Mouse (Mus musculus) hindbrain, postnatal 0 days (tissue): ENCODE data around the gene Vrtn. TPM values are rescaled to one million over a fixed set of nuclear protein-coding genes. Genes with fewer than 3 reads are reported as not detected.

Source experiments
- ATAC-seq: fragments of 200-750 bp; cut with Nextera tagmentation; 2 replicates; pipeline ENCODE4 v1.8.0; 2017; ENCODE audit warnings: mild to moderate bottlenecking, moderate TSS enrichment, moderate library complexity
- DNase-seq: peaks from one replicate; pipeline ENCODE4 v3.0.0-alpha.2; 2015; ENCODE audit warnings: low spot score
- H3K27ac ChIP-seq: fragments of 300-500 bp; sonication (generic); 2 replicates; pipeline ENCODE4 v1.5.1; 2014; ENCODE audit warnings: mild to moderate bottlenecking
- H3K27me3 ChIP-seq: fragments of 300-500 bp; sonication (generic); 2 replicates; pipeline ENCODE4 v1.6.1; 2014; ENCODE audit warnings: low read length, mixed read lengths; ENCODE audit not compliant: insufficient read depth
- H3K36me3 ChIP-seq: fragments of 300-500 bp; sonication (generic); 2 replicates; pipeline ENCODE4 v1.6.1; 2014; ENCODE audit warnings: low read length, mixed read lengths; ENCODE audit not compliant: insufficient read depth
- H3K4me1 ChIP-seq: fragments of 300-500 bp; sonication (generic); 2 replicates; pipeline ENCODE4 v1.6.1; 2014; ENCODE audit warnings: antibody characterized with exemption, low read length, mixed read lengths; ENCODE audit not compliant: insufficient read depth
- H3K4me2 ChIP-seq: fragments of 300-500 bp; sonication (generic); 2 replicates; pipeline ENCODE4 v1.6.1; 2014; ENCODE audit warnings: low read depth, mild to moderate bottlenecking, low read length, moderate library complexity, mixed read lengths
- H3K4me3 ChIP-seq: fragments of 300-500 bp; sonication (generic); 2 replicates; pipeline ENCODE4 v1.5.1; 2014; ENCODE audit warnings: low read length
- H3K9ac ChIP-seq: fragments of 300-500 bp; sonication (generic); replicated peaks from 2 replicates; pipeline ENCODE4 v1.6.1; 2014; ENCODE audit warnings: mild to moderate bottlenecking, low read length, moderate library complexity, mixed read lengths
- H3K9me3 ChIP-seq: fragments of 300-500 bp; sonication (generic); 2 replicates; pipeline ENCODE4 v1.6.1; 2016; ENCODE audit warnings: low read length, mixed read lengths
- CTCF ChIP-seq: IDR thresholded peaks from 2 replicates; pipeline ENCODE4 v1.5.1; 2016; ENCODE audit warnings: antibody characterized with exemption, control low read depth, low read depth
- WGBS: fragments of 180-500 bp; shearing (Covaris S2); extraction: QIAGEN DNeasy Blood & Tissue Kit; methylation state at CpG from one replicate; pipeline ENCODE4 v1.1.7; 2014; 5-methylcytosine and 5-hydroxymethylcytosine counted together
- polyA plus RNA-seq: library from polyadenylated mRNA; unstranded; fragments of >200 nt; fragmentation: Nextera tagmentation; extraction: Ambion mirVana; gene quantifications from 2 replicates; pipeline ENCODE4 v1.2.1, GENCODE M21; 2015
- total RNA-seq: library from RNA; depleted of rRNA; stranded (reverse); fragments of >200 nt; gene quantifications from 2 replicates; pipeline ENCODE4 v1.2.3, GENCODE M21; 2014; rRNA removed

The Vrtn gene
- total and polyA plus RNA-seq, 2 experiments from 2014 or later: not detected

DNA sequence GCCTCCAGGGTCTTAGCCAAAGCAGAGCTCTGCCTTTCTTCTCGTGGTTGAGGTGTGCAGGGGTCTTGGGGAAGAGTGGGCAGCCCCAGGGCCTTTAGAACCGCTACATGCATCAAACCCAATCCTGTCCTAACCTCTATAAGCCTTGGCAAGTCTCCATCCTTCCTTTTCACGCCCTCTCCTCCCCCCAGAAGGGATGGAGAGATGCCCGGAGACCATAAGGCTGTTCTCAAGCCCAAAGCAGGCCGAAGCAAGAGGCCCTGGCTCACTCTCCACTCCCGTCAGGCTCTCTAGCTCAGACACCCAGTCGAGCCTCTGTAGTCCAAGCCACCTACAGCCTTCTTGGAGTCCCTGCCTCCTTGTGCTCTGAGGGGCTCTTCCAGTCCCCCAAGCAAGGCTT lies 43.8 kb downstream of the Vrtn start:
- TF ChIP-seq CTCF: no peak
- Histone ChIP-seq H3K36me3 (no peaks in the 10 kb centered on the region), H3K27me3 (no peaks in the 10 kb centered on the region), H3K4me1 (no peaks in the 10 kb centered on the region), H3K4me2 (no peak overlapping the region), H3K9me3 (no peaks in the 10 kb centered on the region), H3K9ac (no peak overlapping the region), H3K27ac (no peak overlapping the region), H3K4me3 (no peak overlapping the region)
- 52% methylated on average over 7 of the region's 7 CpGs for WGBS
- ATAC-seq (no peak), DNase-seq (no peak)

DNA sequence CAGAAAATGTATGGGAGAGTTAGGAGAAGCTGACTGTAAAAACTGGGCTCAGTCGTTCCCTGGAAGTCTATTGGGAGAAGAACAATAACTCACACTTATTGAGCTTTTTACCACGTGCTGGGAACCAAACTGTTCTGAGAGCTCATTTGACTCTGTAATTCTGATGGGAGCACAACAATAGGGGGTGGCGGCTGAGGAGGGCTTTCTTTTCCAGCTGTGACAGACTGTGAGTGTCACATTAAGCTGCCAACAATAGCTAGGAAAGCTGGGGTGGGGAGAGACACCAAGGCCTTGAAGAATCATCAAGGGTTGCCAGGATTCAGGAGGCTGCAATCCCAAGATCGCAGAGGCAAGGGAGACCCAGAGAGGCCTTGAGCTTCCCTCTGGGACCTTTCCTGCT lies 45.4 kb downstream of the Vrtn start:
- no peaks in the 10 kb centered on the region for H3K9me3 ChIP-seq
- no peaks in the 10 kb centered on the region for H3K36me3 ChIP-seq
- H3K27me3 ChIP-seq: no peaks in the 10 kb centered on the region
- no peaks in the 10 kb centered on the region for H3K4me1 ChIP-seq
- no peak overlapping the region for H3K9ac ChIP-seq
- no peak overlapping the region for H3K27ac ChIP-seq
- DNase-seq (peak; percentile 8), ATAC-seq (no peak)
- 5% methylated on average over 4 of the region's 4 CpGs for WGBS
- TF ChIP-seq CTCF: no peak
- H3K4me2 ChIP-seq: no peak overlapping the region
- no peak overlapping the region for H3K4me3 ChIP-seq

DNA sequence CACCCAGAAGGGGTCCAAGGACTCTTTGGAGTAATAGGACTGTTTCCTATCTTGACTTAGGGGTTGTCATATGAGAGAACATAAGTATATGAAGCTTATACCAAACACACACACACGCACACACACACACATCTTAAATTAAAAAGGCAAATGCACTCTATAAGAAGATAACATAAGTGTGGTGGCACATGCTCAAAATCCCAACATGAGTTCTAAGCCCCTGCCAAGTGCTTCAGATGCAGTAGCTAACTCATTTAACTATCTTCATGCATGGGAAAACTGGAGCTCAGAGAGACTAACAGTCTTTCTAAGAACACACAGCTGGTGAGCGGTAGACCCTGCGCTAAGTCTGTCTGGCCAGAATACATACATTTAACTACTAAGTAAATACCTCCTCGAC lies 46.7 kb downstream of the Vrtn start:
- Histone ChIP-seq H3K4me1 (no peaks in the 10 kb centered on the region), H3K9ac (no peak overlapping the region), H3K36me3 (no peaks in the 10 kb centered on the region), H3K27me3 (no peaks in the 10 kb centered on the region), H3K4me3 (no peak overlapping the region), H3K27ac (no peak overlapping the region), H3K4me2 (no peak overlapping the region), H3K9me3 (no peaks in the 10 kb centered on the region)
- ATAC-seq: no peak
- no peak for TF ChIP-seq CTCF
- DNase-seq: no peak
- 87% methylated on average over 4 of the region's 4 CpGs for WGBS

DNA sequence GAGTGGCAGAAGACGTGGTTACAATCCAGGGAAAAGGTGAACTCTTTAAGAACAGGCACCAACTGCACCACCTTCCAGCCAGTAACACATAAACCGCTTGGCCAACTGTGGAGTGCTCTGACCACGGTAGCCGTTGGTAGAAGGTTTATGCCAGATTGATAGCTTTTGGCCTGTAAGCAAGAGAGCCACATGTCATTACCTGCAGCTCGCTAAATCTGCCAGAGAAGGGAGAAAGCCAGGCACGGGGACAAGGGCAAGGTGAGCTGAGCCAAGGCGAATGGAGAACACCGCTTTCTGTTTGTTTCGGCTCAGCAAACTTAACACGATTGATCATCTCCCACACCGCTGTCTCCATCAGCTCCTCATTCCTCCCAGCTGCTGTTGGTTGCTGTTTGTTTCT lies 48.2 kb downstream of the Vrtn start:
- TF ChIP-seq CTCF: no peak
- H3K9me3 ChIP-seq: no peaks in the 10 kb centered on the region
- no peak overlapping the region for H3K27ac ChIP-seq
- no peak overlapping the region for H3K9ac ChIP-seq
- 88% methylated on average over 11 of the region's 11 CpGs for WGBS
- no peak for ATAC-seq
- no peak overlapping the region for H3K4me3 ChIP-seq
- no peaks in the 10 kb centered on the region for H3K4me1 ChIP-seq
- no peak for DNase-seq
- H3K27me3 ChIP-seq: no peaks in the 10 kb centered on the region
- H3K4me2 ChIP-seq: no peak overlapping the region
- H3K36me3 ChIP-seq: no peaks in the 10 kb centered on the region

DNA sequence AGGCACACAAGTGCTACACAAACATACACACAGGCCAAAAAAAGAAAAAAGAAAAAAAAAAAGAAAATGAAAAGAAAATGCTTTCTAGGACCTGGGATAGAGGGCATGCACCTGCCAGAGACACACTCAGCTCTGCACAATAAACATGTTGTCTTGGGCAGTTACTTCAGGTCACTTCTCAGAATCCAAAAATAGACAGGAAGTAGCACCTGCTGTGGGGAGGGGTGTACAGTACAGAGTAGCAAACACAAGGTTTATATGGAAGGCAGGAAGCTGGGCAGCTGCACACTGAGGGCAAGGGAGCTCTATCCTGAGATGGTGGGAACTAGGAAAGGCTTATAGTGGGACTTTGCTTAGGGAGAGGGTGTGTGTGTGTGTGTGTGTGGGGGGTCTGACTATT lies 50.5 kb downstream of the Vrtn start:
- no peaks in the 10 kb centered on the region for H3K36me3 ChIP-seq
- H3K27ac ChIP-seq: no peak overlapping the region
- no peak overlapping the region for H3K4me2 ChIP-seq
- no peaks in the 10 kb centered on the region for H3K9me3 ChIP-seq
- no peak overlapping the region for H3K9ac ChIP-seq
- TF ChIP-seq CTCF: no peak
- no peak for DNase-seq
- no peak for ATAC-seq
- H3K4me1 ChIP-seq: no peaks in the 10 kb centered on the region
- H3K4me3 ChIP-seq: no peak overlapping the region
- H3K27me3 ChIP-seq: no peaks in the 10 kb centered on the region

DNA sequence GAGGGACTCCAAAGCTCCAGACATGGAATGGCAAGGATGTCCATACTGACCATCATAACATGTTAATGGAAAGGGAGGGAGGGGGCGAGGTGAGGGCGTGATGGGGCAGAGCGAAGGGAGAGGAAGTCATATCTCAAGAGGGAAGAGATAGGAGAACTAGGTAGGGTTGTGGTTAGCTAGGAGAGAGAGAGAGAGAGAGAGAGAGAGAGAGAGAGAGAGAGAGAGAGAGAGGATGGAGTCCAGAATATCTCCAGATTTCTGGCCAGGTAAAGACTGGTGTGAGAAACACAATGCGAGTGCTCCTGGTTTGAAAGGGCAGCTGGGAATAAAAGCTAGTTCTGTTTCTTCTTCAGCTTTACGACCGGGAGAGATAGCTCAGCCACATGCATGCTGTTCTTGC lies 51.3 kb downstream of the Vrtn start:
- 84% methylated on average over 6 of the region's 6 CpGs for WGBS
- no peaks in the 10 kb centered on the region for H3K36me3 ChIP-seq
- no peaks in the 10 kb centered on the region for H3K4me1 ChIP-seq
- no peak overlapping the region for H3K4me2 ChIP-seq
- no peaks in the 10 kb centered on the region for H3K27me3 ChIP-seq
- TF ChIP-seq CTCF: no peak
- H3K27ac ChIP-seq: no peak overlapping the region
- ATAC-seq (no peak), DNase-seq (no peak)
- no peak overlapping the region for H3K9ac ChIP-seq
- H3K4me3 ChIP-seq: no peak overlapping the region
- no peaks in the 10 kb centered on the region for H3K9me3 ChIP-seq

DNA sequence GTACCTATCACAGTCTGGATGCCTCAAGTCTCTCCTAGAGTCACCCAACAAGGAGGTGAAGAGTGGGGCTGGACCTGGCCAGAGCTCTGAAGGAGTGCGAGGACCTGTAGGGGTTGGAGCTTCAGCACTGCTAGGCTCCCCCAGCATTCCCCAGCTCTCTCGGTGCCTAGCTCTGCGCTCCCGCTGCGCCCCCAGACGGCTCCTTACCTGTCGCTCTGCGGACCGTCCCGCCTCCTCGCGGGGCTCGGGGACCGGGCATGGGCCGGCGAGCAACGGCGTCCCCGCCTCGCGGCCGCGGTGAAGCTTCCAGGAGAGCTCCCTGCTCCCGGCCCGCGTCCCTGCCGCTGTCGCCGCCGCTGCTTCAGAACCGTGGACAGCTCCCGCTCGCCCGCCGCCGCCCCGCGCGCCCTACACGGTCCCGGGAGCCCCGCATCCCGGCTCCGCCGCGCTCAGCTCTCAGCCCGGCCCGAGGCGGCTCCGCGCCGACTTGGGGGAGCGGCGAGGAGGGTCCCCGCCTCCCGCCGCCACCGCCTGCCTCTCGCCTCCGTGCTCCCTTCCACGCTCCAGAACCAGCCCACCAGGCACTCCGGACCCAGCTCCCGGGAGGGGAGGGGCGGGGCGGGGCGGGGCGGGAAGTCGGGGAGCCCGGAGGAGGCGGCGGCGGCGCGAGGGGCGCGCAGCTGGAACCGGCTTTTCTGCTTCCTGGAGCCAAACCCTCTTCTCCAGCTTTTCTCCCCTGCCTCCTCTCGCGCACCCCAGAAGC lies 57.7 kb downstream of the Vrtn start, which contains the start of gene Syndig1l:
Syndig1l (minus strand) TSS at position 513 of the 763 bp plus-strand sequence.
- peak; percentile 77 for ATAC-seq
- TF ChIP-seq CTCF: no peak
- peak within 1 kb of the TSS; percentile 80 for H3K4me2 ChIP-seq
- peak; percentile 67 for DNase-seq
- no peaks in the 10 kb centered on the region for H3K9me3 ChIP-seq
- 0 out of 2 replicates have a peak, but pooled peaks cover 3% of the 10 kb centered on the region for H3K27me3 ChIP-seq
- under 1% methylated on average over 73 of the region's 79 CpGs for WGBS
- peak within 1 kb of the TSS; percentile 65 for H3K9ac ChIP-seq
- no peaks in the 10 kb centered on the region for H3K36me3 ChIP-seq
- H3K27ac ChIP-seq: 0 out of 2 replicates have a peak within 1 kb of the TSS, but pooled peaks have one; percentile 32
- peak within 1 kb of the TSS; percentile 63 for H3K4me3 ChIP-seq
- peaks cover 10% of the 10 kb centered on the region; the same call in 1 of the 2 replicates for H3K4me1 ChIP-seq

Other genes starting within 250 kb of the Vrtn start
- 15.6 and 20.8 TPM in 2 replicates for gene Entpd5, start 232.0 kb upstream of the Vrtn start, total RNA-seq
- 13.2 and 13.4 TPM in 2 replicates for gene Entpd5, start 232.0 kb upstream of the Vrtn start, polyA plus RNA-seq
- 2.2 and 2.4 TPM in 2 replicates for gene Bbof1, start 231.9 kb upstream of the Vrtn start, total RNA-seq
- gene Bbof1, start 231.9 kb upstream of the Vrtn start, polyA plus RNA-seq: 2.1 and 2.3 TPM in 2 replicates
- gene Rnf113a2, start 223.8 kb upstream of the Vrtn start, total RNA-seq: 3.2 and 7.4 TPM in 2 replicates
- gene Rnf113a2, start 223.8 kb upstream of the Vrtn start, polyA plus RNA-seq: 20.1 and 21.3 TPM in 2 replicates
- 37.5 and 47.2 TPM in 2 replicates for gene Aldh6a1, start 190.0 kb upstream of the Vrtn start, total RNA-seq
- 46.5 and 52.1 TPM in 2 replicates for gene Aldh6a1, start 190.0 kb upstream of the Vrtn start, polyA plus RNA-seq
- gene Lin52, start 189.6 kb upstream of the Vrtn start, total RNA-seq: 23.1 and 23.5 TPM in 2 replicates
- gene Lin52, start 189.6 kb upstream of the Vrtn start, polyA plus RNA-seq: 20.4 and 25.2 TPM in 2 replicates
- gene Vsx2, start 71.3 kb upstream of the Vrtn start, total RNA-seq: 2.5 and 4.0 TPM in 2 replicates
- 1.8 and 2.4 TPM in 2 replicates for gene Vsx2, start 71.3 kb upstream of the Vrtn start, polyA plus RNA-seq
- 7.5 and 12.3 TPM in 2 replicates for gene Abcd4, start 23.6 kb upstream of the Vrtn start, total RNA-seq
- 9.2 and 10.9 TPM in 2 replicates for gene Abcd4, start 23.6 kb upstream of the Vrtn start, polyA plus RNA-seq
- 19.6 and 23.4 TPM in 2 replicates for gene Syndig1l, start 57.8 kb downstream of the Vrtn start, total RNA-seq
- 9.9 and 12.2 TPM in 2 replicates for gene Syndig1l, start 57.8 kb downstream of the Vrtn start, polyA plus RNA-seq
- gene Npc2, start 132.1 kb downstream of the Vrtn start, total RNA-seq: 39.2 and 39.5 TPM in 2 replicates
- 55.4 and 57.5 TPM in 2 replicates for gene Npc2, start 132.1 kb downstream of the Vrtn start, polyA plus RNA-seq
- 61.1 and 102 TPM in 2 replicates for gene Isca2, start 132.2 kb downstream of the Vrtn start, total RNA-seq
- 133 and 138 TPM in 2 replicates for gene Isca2, start 132.2 kb downstream of the Vrtn start, polyA plus RNA-seq
- 0.43 and 2.9 TPM in 2 replicates for gene Ltbp2, start 235.5 kb downstream of the Vrtn start, total RNA-seq
- gene Ltbp2, start 235.5 kb downstream of the Vrtn start, polyA plus RNA-seq: 0.08 and 0.21 TPM in 2 replicates